Comparison of ENCODE assay signal across 8 mouse cellular contexts in genomic region chr1:55131424-55132014, GRCm38 (mm10). TPM values are rescaled to one million over a fixed set of nuclear protein-coding genes. Genes with fewer than 3 reads are reported as not detected.
DNase-seq lines count a peak whose midpoint lies in the region; ATAC-seq and TF ChIP-seq lines count a peak whose summit lies in the region.

No protein-coding gene starts in this region.

- WGBS in heart, postnatal 0 days: 0% methylated on average over 46 of the region's 47 CpGs
- WGBS in embryonic facial prominence, embryonic 12.5 days: 1% methylated on average over 47 of the region's 47 CpGs
- under 1% methylated on average over 47 of the region's 47 CpGs for WGBS in intestine, embryonic 15.5 days

- no peak for TF ChIP-seq EP300 in heart, postnatal 0 days (IDR thresholded peaks at IDR 0.05; ENCODE audit: low read depth)

- H3K4me1 ChIP-seq in heart, postnatal 0 days (ENCODE audit: control insufficient read depth, insufficient read depth): peaks cover 8% of the 10 kb centered on the region
- H3K4me1 ChIP-seq in ES-E14 (ENCODE audit: control insufficient read depth in 2 of 2, insufficient read depth in 2 of 2, low read length in 2 of 2, poor library complexity in 1 of 2): peaks cover 8 to 10% of the 10 kb centered on the region in 2 experiments
- peaks cover 12% of the 10 kb centered on the region; the same call in 1 of the 2 replicates for H3K4me1 ChIP-seq in embryonic facial prominence, embryonic 12.5 days
- peaks cover 7% of the 10 kb centered on the region; the same call in 1 of the 2 replicates for H3K4me1 ChIP-seq in intestine, embryonic 15.5 days (replicated peaks)

- H3K9ac ChIP-seq in heart, postnatal 0 days (replicated peaks; ENCODE audit: low read depth, low read length): peak overlapping the region; percentile 95
- peak overlapping the region; percentile 98 for H3K9ac ChIP-seq in ES-E14 (ENCODE audit: insufficient read depth, low read depth, low read length, poor library complexity, severe bottlenecking)
- peak overlapping the region; percentile 89 for H3K9ac ChIP-seq in embryonic facial prominence, embryonic 12.5 days
- peak overlapping the region; percentile 99 for H3K9ac ChIP-seq in intestine, embryonic 15.5 days

- peak overlapping the region; percentile 80 for H3K4me3 ChIP-seq in heart, postnatal 0 days (ENCODE audit: low read depth, low read length)
- H3K4me3 ChIP-seq in ES-E14 (ENCODE audit: insufficient read depth in 1 of 2, low read depth in 1 of 2, low read length in 2 of 2, poor library complexity in 1 of 2, severe bottlenecking in 1 of 2): peak overlapping the region; percentile 87 to 96
- H3K4me3 ChIP-seq in embryonic facial prominence, embryonic 12.5 days: peak overlapping the region; percentile 76
- peak overlapping the region; percentile 99 for H3K4me3 ChIP-seq in intestine, embryonic 15.5 days (replicated peaks)

- no peaks in the 10 kb centered on the region for H3K27me3 ChIP-seq in heart, postnatal 0 days (ENCODE audit: control insufficient read depth, insufficient read depth, low read length)
- no peaks in the 10 kb centered on the region for H3K27me3 ChIP-seq in embryonic facial prominence, embryonic 12.5 days
- H3K27me3 ChIP-seq in intestine, embryonic 15.5 days (replicated peaks): no peaks in the 10 kb centered on the region

- no peaks in the 10 kb centered on the region for H3K9me3 ChIP-seq in heart, postnatal 0 days (replicated peaks; ENCODE audit: control insufficient read depth, low read length)
- H3K9me3 ChIP-seq in ES-E14 (ENCODE audit: control insufficient read depth, insufficient read depth, low read depth, low read length): no peaks in the 10 kb centered on the region
- H3K9me3 ChIP-seq in embryonic facial prominence, embryonic 12.5 days: no peaks in the 10 kb centered on the region
- no peaks in the 10 kb centered on the region; the same call in 1 of the 2 replicates for H3K9me3 ChIP-seq in intestine, embryonic 15.5 days

- H3K4me2 ChIP-seq in heart, postnatal 0 days (ENCODE audit: low read depth, low read length): peak overlapping the region; percentile 72
- H3K4me2 ChIP-seq in embryonic facial prominence, embryonic 12.5 days (replicated peaks): peak overlapping the region; percentile 60
- H3K4me2 ChIP-seq in intestine, embryonic 15.5 days (replicated peaks): peak overlapping the region; percentile 59

- peak; percentile 73 for ATAC-seq in heart, postnatal 0 days (ENCODE audit: insufficient read depth, low read depth)
- ATAC-seq in embryonic facial prominence, embryonic 12.5 days (ENCODE audit: insufficient number of reproducible peaks, insufficient read depth, low FRiP score, low TSS enrichment): no peak; the same call in 1 of the 2 replicates
- ATAC-seq in intestine, embryonic 15.5 days: peak; percentile 88; the same call in 1 of the 2 replicates
- peak; percentile 20 for ATAC-seq in megakaryocyte, adult 5-6 weeks (ENCODE audit: poor library complexity, severe bottlenecking)

- H3K27ac ChIP-seq in heart, postnatal 0 days (ENCODE audit: low read depth): peak overlapping the region; percentile 96
- H3K27ac ChIP-seq in ES-E14 (ENCODE audit: insufficient read depth, low read depth, low read length, poor library complexity, severe bottlenecking): peak overlapping the region; percentile 98
- H3K27ac ChIP-seq in embryonic facial prominence, embryonic 12.5 days: peak overlapping the region; percentile 96
- H3K27ac ChIP-seq in intestine, embryonic 15.5 days: peak overlapping the region; percentile 98

- intact Hi-C loops in heart, postnatal 10 days (cut with DNase I): loop anchor here (2.0 to 5.0 kb wide), 5 partner anchors 45 to 1841 kb away; partner anchors contain the start of genes Mars2 and Sf3b1

- TF ChIP-seq CTCF in heart, postnatal 0 days (IDR thresholded peaks at IDR 0.05; ENCODE audit: low read depth): no peak

- in situ Hi-C loops in ES-E14 (cut with MboI; ENCODE audit: low sequenced_read_pairs in 2 of 2, unreplicated experiment in 2 of 2): no loop called here

- DNase-seq in heart, postnatal 0 days (ENCODE audit: low spot score): peak; percentile 47
- DNase-seq in heart, postnatal 10 days: no peak
- peak; percentile 19 for DNase-seq in ES-E14 (ENCODE audit: low read depth, low spot score)
- peak; percentile 67 for DNase-seq in testis, postnatal 10 days (ENCODE audit: low spot score)
- DNase-seq in cerebellum, adult 11-12 months: no peak

- no peaks in the 10 kb centered on the region for H3K36me3 ChIP-seq in heart, postnatal 0 days (replicated peaks; ENCODE audit: control insufficient read depth, insufficient read depth, low read length)
- H3K36me3 ChIP-seq in ES-E14 (ENCODE audit: control insufficient read depth, insufficient read depth, low read length, poor library complexity, severe bottlenecking): no peaks in the 10 kb centered on the region
- 0 out of 2 replicates have a peak, but pooled peaks cover 6% of the 10 kb centered on the region for H3K36me3 ChIP-seq in embryonic facial prominence, embryonic 12.5 days
- H3K36me3 ChIP-seq in intestine, embryonic 15.5 days: no peaks in the 10 kb centered on the region

TF ChIP-seq in ES-E14, 5 proteins besides CTCF, POLR2A, EP300 and RAD21:
- TF ChIP-seq MAFK (IDR thresholded peaks at IDR 0.05; ENCODE audit: insufficient read depth, low read depth, low read length): no peak
- 0 out of 2 replicates have a peak, but pooled peaks have one; percentile 6 for TF ChIP-seq HCFC1 (IDR thresholded peaks at IDR 0.05; ENCODE audit: borderline replicate concordance, insufficient read depth, low read length)
TF ChIP-seq in ES-E14: peak in this region for 1.

RNA-seq across cellular contexts. Expression of gene Mob4, which starts 0.5 kb away (rescaled TPM):
- 35.5 and 59.2 TPM in 2 replicates for total RNA-seq in heart, postnatal 0 days (2014; rRNA removed; ENCODE audit: low replicate concordance)
- 98.1 and 105 TPM in 2 replicates for polyA plus RNA-seq in heart, postnatal 0 days (2015; fragmentation: Nextera tagmentation; extraction: Ambion mirVana)
- total RNA-seq in heart, postnatal 10 days (2021): 10 to 100 TPM; 43.2 to 46.2 TPM
- 27.1 and 37.0 TPM in 2 replicates for total RNA-seq in ES-E14 (2012; rRNA removed)
- 147 and 155 TPM in 2 replicates for polyA plus RNA-seq in embryonic facial prominence, embryonic 12.5 days (2016; fragmentation: Nextera tagmentation; extraction: Ambion mirVana)
- polyA plus RNA-seq in intestine, embryonic 15.5 days (2015; fragmentation: Nextera tagmentation; extraction: Ambion mirVana): 143 and 152 TPM in 2 replicates
- 58.9 and 68.5 TPM in 2 replicates for total RNA-seq in megakaryocyte, adult 5-6 weeks (2015)
- 50.4 and 56.6 TPM in 2 replicates for total RNA-seq in megakaryocyte, adult 5-6 weeks (2017)

RNA-seq across cellular contexts. Expression of gene Hspd1, which starts 43.5 kb away (rescaled TPM):
- 114 and 139 TPM in 2 replicates for total RNA-seq in heart, postnatal 0 days (2014; rRNA removed; ENCODE audit: low replicate concordance)
- polyA plus RNA-seq in heart, postnatal 0 days (2015; fragmentation: Nextera tagmentation; extraction: Ambion mirVana): 394 and 397 TPM in 2 replicates
- 100 to 1,000 TPM; 352 to 382 TPM for total RNA-seq in heart, postnatal 10 days (2021)
- 591 and 762 TPM in 2 replicates for total RNA-seq in ES-E14 (2012; rRNA removed)
- polyA plus RNA-seq in embryonic facial prominence, embryonic 12.5 days (2016; fragmentation: Nextera tagmentation; extraction: Ambion mirVana): 349 and 370 TPM in 2 replicates
- 702 and 739 TPM in 2 replicates for polyA plus RNA-seq in intestine, embryonic 15.5 days (2015; fragmentation: Nextera tagmentation; extraction: Ambion mirVana)
- total RNA-seq in megakaryocyte, adult 5-6 weeks (2015): 56.6 and 68.6 TPM in 2 replicates
- total RNA-seq in megakaryocyte, adult 5-6 weeks (2017): 112 and 120 TPM in 2 replicates

RNA-seq across cellular contexts. Expression of gene Hspe1, which starts 43.6 kb away (rescaled TPM):
- total RNA-seq in heart, postnatal 0 days (2014; rRNA removed; ENCODE audit: low replicate concordance): 89.3 and 108 TPM in 2 replicates
- polyA plus RNA-seq in heart, postnatal 0 days (2015; fragmentation: Nextera tagmentation; extraction: Ambion mirVana): 350 and 362 TPM in 2 replicates
- total RNA-seq in heart, postnatal 10 days (2021): 100 to 1,000 TPM; 123 to 130 TPM
- total RNA-seq in ES-E14 (2012; rRNA removed): 592 and 697 TPM in 2 replicates
- 427 and 440 TPM in 2 replicates for polyA plus RNA-seq in embryonic facial prominence, embryonic 12.5 days (2016; fragmentation: Nextera tagmentation; extraction: Ambion mirVana)
- 753 and 881 TPM in 2 replicates for polyA plus RNA-seq in intestine, embryonic 15.5 days (2015; fragmentation: Nextera tagmentation; extraction: Ambion mirVana)
- 119 TPM in 2 replicates for total RNA-seq in megakaryocyte, adult 5-6 weeks (2015)
- total RNA-seq in megakaryocyte, adult 5-6 weeks (2017): 121 and 162 TPM in 2 replicates

Comparison
In these comparisons a context has a peak if more than half of its experiments do, and no peak if none do; other contexts are left out.
1. DNase-seq: peak in heart, postnatal 0 days (single experiment), ES-E14 (single experiment) and testis, postnatal 10 days (single experiment); none in heart, postnatal 10 days (0 of 2) and cerebellum, adult 11-12 months (single experiment).
2. Peak in every context shown above with its lines, with median percentiles within 50 percentile points of each other: H3K27ac ChIP-seq, H3K4me2 ChIP-seq, H3K4me3 ChIP-seq and H3K9ac ChIP-seq.